Mouse (Mus musculus) C2C12 (cell line): ENCODE data around the gene Med13.

Experiments used
- CEBPB ChIP-seq: IDR thresholded peaks from one replicate; pipeline ENCODE4 v1.6.1; 2011; ENCODE audit warnings: low read depth, mild to moderate bottlenecking, control low read depth, moderate library complexity
- CTCF ChIP-seq: IDR thresholded peaks from one replicate; pipeline ENCODE4 v1.5.1; 2011; ENCODE audit not compliant: control insufficient read depth, insufficient read depth, insufficient read length
- MAX ChIP-seq: IDR thresholded peaks from one replicate; pipeline ENCODE4 v1.6.1; 2011; ENCODE audit warnings: mild to moderate bottlenecking, control low read depth
- MYOD1 ChIP-seq: IDR thresholded peaks from one replicate; pipeline ENCODE4 v1.6.1; 2011; ENCODE audit warnings: low read depth; ENCODE audit not compliant: control insufficient read depth, insufficient read length
- MYOG ChIP-seq: IDR thresholded peaks from one replicate; pipeline ENCODE4 v1.6.1; 2011; ENCODE audit not compliant: control insufficient read depth, insufficient read length; ENCODE audit errors: extremely low read depth
- USF1 ChIP-seq: IDR thresholded peaks from one replicate; pipeline ENCODE4 v1.6.1; 2011; ENCODE audit warnings: low read depth, mild to moderate bottlenecking, control low read depth, moderate library complexity

GRCm38 (mm10) chr11:86385710-86386282, 28.4 kb upstream of the Med13 start:
- TF ChIP-seq CEBPB (no peak), CTCF (no peak), USF1 (no peak), MYOD1 (no peak), MYOG (no peak), MAX (no peak)
